Mouse (Mus musculus) cerebellum, adult 2 months (tissue): ENCODE measurements at regions not wholly inside any gene's neighbourhood (a gene's known extent, or its start where the extent isn't known, plus 50 kb on each side); places are given as distances from the start of the nearest gene placed in this dataset.

Source experiments
- DNase-seq, 2 experiments: peaks; one replicate each; pipeline ENCODE4 v3.0.0; 2021
- H3K27ac ChIP-seq: fragments of 200-500 bp; 2 replicates; pipeline ENCODE4 v1.5.1; 2012; ENCODE audit warnings: low read length, control low read depth, inconsistent platforms; ENCODE audit not compliant: insufficient read depth
- H3K27me3 ChIP-seq: fragments of 200-500 bp; 2 replicates; pipeline ENCODE4 v1.6.1; 2012; ENCODE audit warnings: inconsistent platforms, mild to moderate bottlenecking, low read length, moderate library complexity; ENCODE audit not compliant: control insufficient read depth, insufficient read depth
- H3K4me1 ChIP-seq: fragments of 200-500 bp; 2 replicates; pipeline ENCODE4 v1.6.1; 2011; ENCODE audit warnings: low read length; ENCODE audit not compliant: control insufficient read depth, insufficient read depth
- H3K4me3 ChIP-seq: fragments of 200-500 bp; replicated peaks from 2 replicates; pipeline ENCODE3; 2011; ENCODE audit warnings: mild to moderate bottlenecking, low read depth, low read length, control low read depth; ENCODE audit not compliant: insufficient read depth
- CTCF ChIP-seq: fragments of 200-500 bp; IDR thresholded peaks from 2 replicates; pipeline ENCODE4 v1.5.1; 2011; ENCODE audit warnings: low read depth, mild to moderate bottlenecking, control low read depth, low read length, moderate library complexity, borderline replicate concordance; ENCODE audit not compliant: insufficient read depth
- POLR2A ChIP-seq: fragments of 200-500 bp; IDR thresholded peaks from 2 replicates; pipeline ENCODE4 v1.6.1; 2011; ENCODE audit warnings: low read length, control low read depth, borderline replicate concordance; ENCODE audit not compliant: insufficient read depth
- WGBS: fragments of 180-500 bp; shearing (Covaris S2); methylation state at CpG from one replicate; pipeline ENCODE4 v1.1.7; 2018; 5-methylcytosine and 5-hydroxymethylcytosine counted together

- Histone ChIP-seq H3K27me3 (no peaks in the 10 kb centered on the region), H3K4me3 (no peak overlapping the region), H3K4me1 (no peaks in the 10 kb centered on the region), H3K27ac (no peak overlapping the region)
- WGBS, result 97% methylated on average over 5 of the region's 5 CpGs
- DNase-seq, result no peak
- no peak for TF ChIP-seq POLR2A
- no peak for TF ChIP-seq CTCF
These were observed 274.5 kb downstream of the Spry2 start for GRCm38 (mm10) chr14:105622166-105622565.

GRCm38 (mm10) chr14:105621124-105621523, 275.5 kb downstream of the Spry2 start:
- Histone ChIP-seq H3K4me3 (no peak overlapping the region), H3K4me1 (no peaks in the 10 kb centered on the region), H3K27me3 (no peaks in the 10 kb centered on the region), H3K27ac (no peak overlapping the region)
- peak; percentile 25 to 46 for DNase-seq
- no peak for TF ChIP-seq POLR2A
- TF ChIP-seq CTCF, result no peak
- WGBS, result 20% methylated on average over 6 of the region's 6 CpGs

GRCm38 (mm10) chr14:105619449-105619848, 277.2 kb downstream of the Spry2 start:
- Histone ChIP-seq H3K27me3 (no peaks in the 10 kb centered on the region), H3K27ac (no peak overlapping the region), H3K4me3 (no peak overlapping the region), H3K4me1 (no peaks in the 10 kb centered on the region)
- WGBS, result 87% methylated on average over 8 of the region's 8 CpGs
- DNase-seq, result no peak
- no peak for TF ChIP-seq CTCF
- TF ChIP-seq POLR2A, result no peak

GRCm38 (mm10) chr14:105615766-105616165, 280.9 kb downstream of the Spry2 start:
- TF ChIP-seq POLR2A (no peak), CTCF (no peak)
- WGBS, result 84% methylated on average over 3 of the region's 3 CpGs
- DNase-seq, result no peak
- H3K4me1 ChIP-seq, result no peaks in the 10 kb centered on the region
- H3K27ac ChIP-seq, result no peak overlapping the region
- H3K27me3 ChIP-seq, result no peaks in the 10 kb centered on the region
- H3K4me3 ChIP-seq, result no peak overlapping the region

- Histone ChIP-seq H3K4me3 (no peak overlapping the region), H3K4me1 (no peaks in the 10 kb centered on the region), H3K27ac (no peak overlapping the region), H3K27me3 (no peaks in the 10 kb centered on the region)
- TF ChIP-seq CTCF, result no peak
- no peak for TF ChIP-seq POLR2A
- 96% methylated on average over 3 of the region's 3 CpGs for WGBS
- no peak for DNase-seq
These were observed 283.8 kb downstream of the Spry2 start for GRCm38 (mm10) chr14:105612794-105613193.

- Histone ChIP-seq H3K4me3 (no peak overlapping the region), H3K4me1 (no peaks in the 10 kb centered on the region), H3K27ac (no peak overlapping the region), H3K27me3 (no peaks in the 10 kb centered on the region)
- no peak for TF ChIP-seq CTCF
- no peak for TF ChIP-seq POLR2A
- DNase-seq, result no peak
- 93% methylated on average over 4 of the region's 4 CpGs for WGBS
These were observed 287.8 kb downstream of the Spry2 start for GRCm38 (mm10) chr14:105608804-105609203.

GRCm38 (mm10) chr14:105606551-105606950, 290.1 kb downstream of the Spry2 start:
- no peaks in the 10 kb centered on the region for H3K4me1 ChIP-seq
- WGBS, result 66% methylated on average over 3 of the region's 3 CpGs
- no peak for TF ChIP-seq CTCF
- no peak for TF ChIP-seq POLR2A
- H3K27me3 ChIP-seq, result no peaks in the 10 kb centered on the region
- no peak overlapping the region for H3K4me3 ChIP-seq
- no peak for DNase-seq
- H3K27ac ChIP-seq, result no peak overlapping the region

- Histone ChIP-seq H3K4me1 (no peaks in the 10 kb centered on the region), H3K27ac (no peak overlapping the region), H3K4me3 (no peak overlapping the region), H3K27me3 (no peaks in the 10 kb centered on the region)
- 92% methylated on average over 6 of the region's 6 CpGs for WGBS
- no peak for DNase-seq
- TF ChIP-seq CTCF (no peak), POLR2A (no peak)
These were observed 292.2 kb downstream of the Spry2 start for GRCm38 (mm10) chr14:105604451-105604850.

- no peak for DNase-seq
- TF ChIP-seq POLR2A, result no peak
- no peak for TF ChIP-seq CTCF
- no peak overlapping the region for H3K27ac ChIP-seq
- no peaks in the 10 kb centered on the region for H3K4me1 ChIP-seq
- H3K4me3 ChIP-seq, result no peak overlapping the region
- WGBS, result 86% methylated on average over 6 of the region's 6 CpGs
- no peaks in the 10 kb centered on the region for H3K27me3 ChIP-seq
These were observed 293.6 kb downstream of the Spry2 start for GRCm38 (mm10) chr14:105603047-105603461.
